Mouse (Mus musculus): ENCODE results near the gene Add2. TPM values are rescaled to one million over a fixed set of nuclear protein-coding genes. Genes with fewer than 3 reads are reported as not detected.
A peak's percentile ranks its signal among the peaks of the same experiment; 100 is the strongest.
"Not testable (repeated sequence)": the region's sequence is repeated elsewhere in the genome, so short reads cannot be mapped to it uniquely, and the experiment has no call there.

Add2 gene
- polyA plus RNA-seq (2015; fragmentation: Nextera tagmentation; extraction: Ambion mirVana) = 1.8 and 2.6 TPM in 2 replicates

DNA sequence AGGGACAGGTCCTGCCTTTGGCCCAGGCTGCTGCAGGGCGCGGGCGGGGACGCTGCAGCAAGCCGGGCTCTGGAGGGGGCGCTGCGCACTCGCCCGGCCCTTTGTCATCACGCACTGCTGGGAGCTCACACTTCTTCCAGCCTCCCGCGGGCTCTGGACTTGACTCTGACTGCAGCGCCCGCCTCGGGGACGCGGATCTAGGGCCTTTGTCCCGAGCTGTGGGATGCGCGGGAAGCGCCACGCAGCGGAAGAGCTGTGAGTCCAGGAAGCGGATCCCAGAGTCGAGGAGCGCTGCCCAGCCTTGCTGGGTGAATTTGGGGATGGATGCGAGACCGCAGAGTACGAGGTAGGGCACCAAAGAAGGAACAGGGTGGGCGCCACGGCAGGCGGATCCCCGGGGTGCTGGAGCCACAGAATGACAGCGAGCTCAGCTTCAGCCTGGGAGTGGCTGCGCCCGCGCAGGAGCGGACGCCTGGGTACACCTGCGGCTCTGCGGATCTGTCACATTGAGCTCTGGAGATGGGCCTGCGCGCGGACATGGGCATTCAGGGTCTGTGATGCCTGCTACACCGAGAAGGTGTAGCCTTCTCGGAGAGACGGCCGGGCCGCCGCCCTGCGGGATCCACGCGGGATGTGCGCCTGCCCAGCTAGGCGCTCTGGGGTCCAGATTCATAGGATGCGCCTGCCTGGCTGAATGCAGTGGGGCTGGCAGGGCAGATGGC lies at the start of gene Add2:
Gene Add2 (plus strand): TSS at position 81 of the 722 bp plus-strand sequence.
- peak within 1 kb of the TSS; percentile 43 for H3K4me3 ChIP-seq (replicated peaks; ENCODE audit: low read depth, low read length)
- H3K27ac ChIP-seq = no peak within 1 kb of the TSS
- no peaks in the 10 kb centered on the region for H3K27me3 ChIP-seq (ENCODE audit: insufficient read depth, low read length)
- DNase-seq (ENCODE audit: low spot score) (peak; percentile 52), ATAC-seq (replicated peaks; ENCODE audit: low FRiP score, low read depth) (no peak; the same call in 1 of the 2 replicates)
- no peaks in the 10 kb centered on the region for H3K9me3 ChIP-seq (replicated peaks; ENCODE audit: low read length)
- H3K36me3 ChIP-seq (ENCODE audit: insufficient read depth, low read length) = no peaks in the 10 kb centered on the region
- peak; percentile 53 for TF ChIP-seq CTCF (IDR thresholded peaks at IDR 0.05; ENCODE audit: low read depth)
- peak within 1 kb of the TSS; percentile 49; the same call in 1 of the 2 replicates for H3K9ac ChIP-seq (ENCODE audit: low read depth, low read length)
- peak within 1 kb of the TSS; percentile 85 for H3K4me2 ChIP-seq (ENCODE audit: low read length)
- WGBS = under 1% methylated on average over 56 of the region's 56 CpGs
- 0 out of 2 replicates have a peak, but pooled peaks cover 11% of the 10 kb centered on the region for H3K4me1 ChIP-seq (replicated peaks; ENCODE audit: insufficient read depth, low read length)

DNA sequence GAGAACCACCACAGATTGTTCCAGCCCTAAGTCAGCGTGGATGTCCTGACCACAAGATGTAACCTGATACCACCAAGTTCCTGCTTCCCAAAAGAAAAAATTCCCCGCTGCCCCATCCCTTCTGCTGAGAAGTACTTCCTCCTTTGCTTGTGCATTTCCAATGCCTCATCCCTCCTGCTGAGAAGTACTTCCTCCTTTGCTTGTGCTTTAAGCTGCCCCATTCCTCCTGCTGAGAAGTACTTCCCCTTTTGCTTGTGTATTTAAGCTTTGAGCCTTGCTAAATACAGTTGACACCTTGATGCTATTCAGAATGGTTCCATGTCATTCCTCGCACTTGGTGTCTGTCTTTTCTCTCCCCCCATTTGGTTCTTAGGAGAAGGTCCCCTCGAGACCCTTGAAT lies 49.7 kb upstream of the Add2 start:
- H3K4me1 ChIP-seq (replicated peaks; ENCODE audit: insufficient read depth, low read length); H3K27ac ChIP-seq; H3K4me3 ChIP-seq (replicated peaks; ENCODE audit: low read depth, low read length); H3K27me3 ChIP-seq (ENCODE audit: insufficient read depth, low read length); DNase-seq (ENCODE audit: low spot score); H3K9ac ChIP-seq (ENCODE audit: low read depth, low read length); ATAC-seq (replicated peaks; ENCODE audit: low FRiP score, low read depth); H3K9me3 ChIP-seq (replicated peaks; ENCODE audit: low read length); H3K4me2 ChIP-seq (ENCODE audit: low read length); H3K36me3 ChIP-seq (ENCODE audit: insufficient read depth, low read length): not testable (repeated sequence)
- 86% methylated on average over 4 of the region's 4 CpGs for WGBS

DNA sequence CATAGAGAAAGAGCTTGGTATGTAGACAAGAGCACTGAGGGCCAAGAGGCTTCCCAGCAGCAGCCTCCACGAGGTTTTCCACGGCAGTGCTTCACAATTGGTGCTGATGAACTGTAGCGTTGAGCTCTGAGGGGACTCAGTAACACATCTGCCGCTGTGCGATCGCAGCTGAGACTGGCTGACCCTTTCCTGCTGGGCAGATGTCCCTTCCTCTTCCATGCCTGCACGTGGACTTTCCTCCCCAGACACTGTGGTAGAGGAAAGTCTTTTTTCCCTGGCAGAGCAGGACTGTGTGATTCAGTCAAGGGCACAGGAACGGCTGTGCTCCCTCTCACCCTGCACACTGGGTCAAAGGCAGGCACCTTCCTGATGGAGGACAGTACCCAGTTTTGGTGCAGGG lies 44.1 kb upstream of the Add2 start:
- no peaks in the 10 kb centered on the region for H3K36me3 ChIP-seq (ENCODE audit: insufficient read depth, low read length)
- no peaks in the 10 kb centered on the region for H3K4me1 ChIP-seq (replicated peaks; ENCODE audit: insufficient read depth, low read length)
- H3K27ac ChIP-seq = no peak overlapping the region
- no peaks in the 10 kb centered on the region for H3K9me3 ChIP-seq (replicated peaks; ENCODE audit: low read length)
- ATAC-seq (replicated peaks; ENCODE audit: low FRiP score, low read depth) = no peak
- H3K4me3 ChIP-seq (replicated peaks; ENCODE audit: low read depth, low read length) = no peak overlapping the region
- H3K4me2 ChIP-seq (ENCODE audit: low read length) = no peak overlapping the region
- TF ChIP-seq CTCF (IDR thresholded peaks at IDR 0.05; ENCODE audit: low read depth) = no peak
- no peak for DNase-seq (ENCODE audit: low spot score)
- WGBS = 75% methylated on average over 8 of the region's 8 CpGs
- H3K27me3 ChIP-seq (ENCODE audit: insufficient read depth, low read length) = no peaks in the 10 kb centered on the region
- H3K9ac ChIP-seq (ENCODE audit: low read depth, low read length) = no peak overlapping the region

DNA sequence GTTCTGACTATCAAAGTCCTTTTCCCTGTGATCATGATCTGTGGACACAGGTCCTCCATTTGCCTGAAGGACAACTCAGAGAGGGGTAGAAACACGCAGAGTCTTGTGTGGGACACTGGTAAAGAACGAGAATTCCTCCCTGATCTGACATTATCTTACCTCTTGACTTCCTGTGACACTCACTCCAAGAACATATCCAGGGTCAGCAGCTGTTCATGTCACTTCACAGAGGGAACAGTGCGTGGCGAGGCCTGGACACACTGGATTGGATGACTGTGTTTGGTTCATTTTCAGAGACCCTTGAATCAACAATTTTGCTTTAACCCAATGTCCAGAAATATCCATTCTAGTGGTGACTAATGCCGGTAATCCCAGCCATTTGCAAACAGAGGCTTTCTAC lies 38.9 kb upstream of the Add2 start:
- 82% methylated on average over 5 of the region's 5 CpGs for WGBS
- not testable (repeated sequence) for ATAC-seq (replicated peaks; ENCODE audit: low FRiP score, low read depth); H3K9ac ChIP-seq (ENCODE audit: low read depth, low read length); DNase-seq (ENCODE audit: low spot score); H3K9me3 ChIP-seq (replicated peaks; ENCODE audit: low read length); H3K27ac ChIP-seq; H3K27me3 ChIP-seq (ENCODE audit: insufficient read depth, low read length); H3K4me3 ChIP-seq (replicated peaks; ENCODE audit: low read depth, low read length); H3K4me2 ChIP-seq (ENCODE audit: low read length); H3K4me1 ChIP-seq (replicated peaks; ENCODE audit: insufficient read depth, low read length); H3K36me3 ChIP-seq (ENCODE audit: insufficient read depth, low read length)

DNA sequence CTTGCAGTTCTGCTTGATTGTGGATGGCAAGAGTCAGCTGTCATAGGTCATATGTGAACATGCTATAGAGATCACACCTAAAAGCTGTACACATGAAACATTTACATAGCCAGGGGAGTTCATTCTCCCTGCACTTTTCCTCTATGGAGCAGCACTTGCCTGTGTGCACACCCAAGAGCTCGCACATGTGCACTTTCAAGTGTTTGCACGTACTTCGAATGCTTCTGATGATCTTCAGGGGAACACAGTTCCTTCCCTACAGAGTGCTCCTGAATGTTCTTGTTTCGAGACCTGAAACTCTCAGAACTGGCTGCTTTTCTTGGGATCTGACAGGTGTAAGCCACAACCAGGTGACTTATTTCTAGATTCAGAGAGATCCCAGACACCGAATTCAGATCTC lies 37.7 kb upstream of the Add2 start:
- H3K4me2 ChIP-seq (ENCODE audit: low read length); H3K36me3 ChIP-seq (ENCODE audit: insufficient read depth, low read length); H3K4me1 ChIP-seq (replicated peaks; ENCODE audit: insufficient read depth, low read length); H3K9me3 ChIP-seq (replicated peaks; ENCODE audit: low read length); H3K27me3 ChIP-seq (ENCODE audit: insufficient read depth, low read length); H3K4me3 ChIP-seq (replicated peaks; ENCODE audit: low read depth, low read length); H3K27ac ChIP-seq; DNase-seq (ENCODE audit: low spot score); H3K9ac ChIP-seq (ENCODE audit: low read depth, low read length); ATAC-seq (replicated peaks; ENCODE audit: low FRiP score, low read depth): not testable (repeated sequence)
- 78% methylated on average over 5 of the region's 5 CpGs for WGBS

DNA sequence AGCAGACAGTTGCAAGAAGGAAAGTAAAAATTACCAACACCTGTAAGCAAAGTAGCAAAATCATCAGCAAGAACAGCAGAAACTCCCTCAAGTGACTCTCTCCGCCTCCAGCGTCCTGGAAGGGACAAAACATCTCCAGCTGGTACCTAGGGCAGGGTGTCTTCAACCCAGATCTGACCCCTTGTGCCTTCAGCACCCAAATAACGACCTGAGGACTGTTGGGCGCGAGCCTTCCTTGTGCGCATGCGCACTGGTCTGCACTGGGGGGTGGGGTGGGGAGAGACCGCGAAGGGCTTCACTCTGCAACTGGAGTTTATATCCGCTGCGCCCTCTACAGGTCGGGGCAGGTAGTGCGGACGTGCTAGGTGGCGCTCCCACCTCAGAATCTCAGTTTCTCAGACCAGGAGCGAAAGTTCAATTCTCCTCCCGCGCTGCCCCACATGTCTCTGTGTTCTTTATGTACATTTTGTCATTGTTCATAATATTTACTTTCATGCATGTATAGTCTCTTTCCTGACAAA lies 25.0 kb upstream of the Add2 start:
- ATAC-seq (replicated peaks; ENCODE audit: low FRiP score, low read depth) (no peak), DNase-seq (ENCODE audit: low spot score) (no peak)
- WGBS = 75% methylated on average over 18 of the region's 18 CpGs
- peak; percentile 49; the same call in 1 of the 2 replicates for TF ChIP-seq CTCF (IDR thresholded peaks at IDR 0.05; ENCODE audit: low read depth)
- Histone ChIP-seq H3K4me3 (replicated peaks; ENCODE audit: low read depth, low read length) (no peak overlapping the region), H3K9me3 (replicated peaks; ENCODE audit: low read length) (no peaks in the 10 kb centered on the region), H3K4me2 (ENCODE audit: low read length) (no peak overlapping the region), H3K4me1 (replicated peaks; ENCODE audit: insufficient read depth, low read length) (no peaks in the 10 kb centered on the region), H3K27ac (no peak overlapping the region), H3K27me3 (ENCODE audit: insufficient read depth, low read length) (no peaks in the 10 kb centered on the region), H3K36me3 (ENCODE audit: insufficient read depth, low read length) (no peaks in the 10 kb centered on the region), H3K9ac (ENCODE audit: low read depth, low read length) (no peak overlapping the region)
